Mouse (Mus musculus): ENCODE data around the gene Sord.

DNA sequence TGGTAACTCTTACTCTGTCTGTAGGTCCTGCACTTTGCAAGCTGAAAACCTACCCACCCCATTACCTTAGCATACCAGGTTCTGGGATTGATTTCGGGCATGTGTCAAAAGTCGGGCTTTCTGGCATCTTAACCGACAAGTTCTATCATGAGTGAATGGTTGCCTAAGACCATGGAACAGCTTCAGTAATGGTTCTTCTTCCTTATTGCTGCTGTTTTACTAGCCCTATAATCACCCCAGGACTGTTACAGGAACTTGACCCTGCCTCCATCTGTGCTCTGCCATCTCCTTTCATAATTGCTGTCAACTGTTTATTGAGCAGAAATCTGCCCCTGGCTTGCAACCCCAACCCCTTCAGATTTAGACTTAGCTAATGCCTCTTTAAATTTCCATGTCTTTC, 47.8 kb upstream of the Sord start:
- TF ChIP-seq CTCF (IDR thresholded peaks at IDR 0.05; ENCODE audit: extremely low read depth, insufficient read depth, low read length) (no peak), POLR2A (IDR thresholded peaks at IDR 0.05; ENCODE audit: extremely low read depth, insufficient read depth, low read length) (no peak)
